Mouse (Mus musculus): ENCODE data around the gene Dhx8. TPM values are rescaled to one million over a fixed set of nuclear protein-coding genes. Genes with fewer than 3 reads are reported as not detected.
A peak's percentile ranks its signal among the peaks of the same experiment; 100 is the strongest.

The Dhx8 gene
- polyA plus RNA-seq, 1 experiment from 2014 or later, result 32.1 TPM

- H3K4me2 ChIP-seq (ENCODE audit: low read depth, low read length), result 0 out of 2 replicates have a peak overlapping the region, but pooled peaks have one; percentile 13
- 47% methylated on average over 8 of the region's 8 CpGs for WGBS
- no peak overlapping the region for H3K9ac ChIP-seq (ENCODE audit: low read length)
- H3K36me3 ChIP-seq (ENCODE audit: control insufficient read depth, insufficient read depth, low read length), result no peaks in the 10 kb centered on the region
- H3K27me3 ChIP-seq (ENCODE audit: control insufficient read depth, insufficient read depth, low read depth, low read length), result no peaks in the 10 kb centered on the region; the same call in 1 of the 2 replicates
- peak; percentile 79; the same call in 1 of the 2 replicates for ATAC-seq (ENCODE audit: low read depth)
- H3K4me1 ChIP-seq (replicated peaks; ENCODE audit: control insufficient read depth, insufficient read depth, low read length), result peaks cover 6% of the 10 kb centered on the region; the same call in 1 of the 2 replicates
- H3K27ac ChIP-seq (ENCODE audit: low read length), result no peak overlapping the region
- H3K4me3 ChIP-seq (ENCODE audit: low read length), result no peak overlapping the region
- no peaks in the 10 kb centered on the region for H3K9me3 ChIP-seq (ENCODE audit: control insufficient read depth, low read length)
These were observed 72.5 kb downstream of the Dhx8 start for GRCm38 (mm10) chr11:101805113-101805704.

GRCm38 (mm10) chr11:101806741-101807140, 74.0 kb downstream of the Dhx8 start:
- Histone ChIP-seq H3K36me3 (ENCODE audit: control insufficient read depth, insufficient read depth, low read length) (no peaks in the 10 kb centered on the region), H3K4me1 (replicated peaks; ENCODE audit: control insufficient read depth, insufficient read depth, low read length) (peaks cover 6% of the 10 kb centered on the region; the same call in 1 of the 2 replicates), H3K9ac (ENCODE audit: low read length) (no peak overlapping the region), H3K27me3 (ENCODE audit: control insufficient read depth, insufficient read depth, low read depth, low read length) (no peaks in the 10 kb centered on the region; the same call in 1 of the 2 replicates), H3K9me3 (ENCODE audit: control insufficient read depth, low read length) (no peaks in the 10 kb centered on the region), H3K27ac (ENCODE audit: low read length) (no peak overlapping the region), H3K4me2 (ENCODE audit: low read depth, low read length) (no peak overlapping the region), H3K4me3 (ENCODE audit: low read length) (no peak overlapping the region)
- WGBS, result 42% methylated on average over 12 of the region's 12 CpGs
- ATAC-seq (ENCODE audit: low read depth), result no peak

- no peaks in the 10 kb centered on the region for H3K9me3 ChIP-seq (ENCODE audit: control insufficient read depth, low read length)
- no peak for ATAC-seq (ENCODE audit: low read depth)
- H3K36me3 ChIP-seq (ENCODE audit: control insufficient read depth, insufficient read depth, low read length), result no peaks in the 10 kb centered on the region
- H3K27ac ChIP-seq (ENCODE audit: low read length), result no peak overlapping the region
- no peak overlapping the region for H3K4me2 ChIP-seq (ENCODE audit: low read depth, low read length)
- H3K9ac ChIP-seq (ENCODE audit: low read length), result no peak overlapping the region
- WGBS, result 85% methylated on average over 10 of the region's 10 CpGs
- H3K27me3 ChIP-seq (ENCODE audit: control insufficient read depth, insufficient read depth, low read depth, low read length), result no peaks in the 10 kb centered on the region; the same call in 1 of the 2 replicates
- peaks cover 6% of the 10 kb centered on the region; the same call in 1 of the 2 replicates for H3K4me1 ChIP-seq (replicated peaks; ENCODE audit: control insufficient read depth, insufficient read depth, low read length)
- H3K4me3 ChIP-seq (ENCODE audit: low read length), result no peak overlapping the region
These were observed 74.5 kb downstream of the Dhx8 start for GRCm38 (mm10) chr11:101807266-101807665.

GRCm38 (mm10) chr11:101809060-101809828, 76.5 kb downstream of the Dhx8 start:
- Histone ChIP-seq H3K4me2 (ENCODE audit: low read depth, low read length) (no peak overlapping the region), H3K4me3 (ENCODE audit: low read length) (no peak overlapping the region), H3K4me1 (replicated peaks; ENCODE audit: control insufficient read depth, insufficient read depth, low read length) (peaks cover 6% of the 10 kb centered on the region; the same call in 1 of the 2 replicates), H3K27ac (ENCODE audit: low read length) (no peak overlapping the region), H3K9me3 (ENCODE audit: control insufficient read depth, low read length) (no peaks in the 10 kb centered on the region), H3K27me3 (ENCODE audit: control insufficient read depth, insufficient read depth, low read depth, low read length) (no peaks in the 10 kb centered on the region; the same call in 1 of the 2 replicates), H3K9ac (ENCODE audit: low read length) (no peak overlapping the region), H3K36me3 (ENCODE audit: control insufficient read depth, insufficient read depth, low read length) (no peaks in the 10 kb centered on the region)
- ATAC-seq (ENCODE audit: low read depth), result no peak
- 38% methylated on average over 15 of the region's 15 CpGs for WGBS

- H3K27ac ChIP-seq (ENCODE audit: low read length), result no peak overlapping the region
- no peak overlapping the region for H3K9ac ChIP-seq (ENCODE audit: low read length)
- no peaks in the 10 kb centered on the region for H3K36me3 ChIP-seq (ENCODE audit: control insufficient read depth, insufficient read depth, low read length)
- peaks cover 15% of the 10 kb centered on the region for H3K4me1 ChIP-seq (replicated peaks; ENCODE audit: control insufficient read depth, insufficient read depth, low read length)
- under 1% methylated on average over 7 of the region's 7 CpGs for WGBS
- H3K27me3 ChIP-seq (ENCODE audit: control insufficient read depth, insufficient read depth, low read depth, low read length), result no peaks in the 10 kb centered on the region; the same call in 1 of the 2 replicates
- H3K4me3 ChIP-seq (ENCODE audit: low read length), result no peak overlapping the region
- ATAC-seq (ENCODE audit: low read depth), result peak; percentile 20; the same call in 1 of the 2 replicates
- H3K4me2 ChIP-seq (ENCODE audit: low read depth, low read length), result no peak overlapping the region
- H3K9me3 ChIP-seq (ENCODE audit: control insufficient read depth, low read length), result no peaks in the 10 kb centered on the region
These were observed 80.5 kb downstream of the Dhx8 start for GRCm38 (mm10) chr11:101813259-101813658.

- Histone ChIP-seq H3K4me2 (ENCODE audit: low read depth, low read length) (peak overlapping the region; percentile 52), H3K9me3 (ENCODE audit: control insufficient read depth, low read length) (no peaks in the 10 kb centered on the region), H3K4me1 (replicated peaks; ENCODE audit: control insufficient read depth, insufficient read depth, low read length) (peaks cover 15% of the 10 kb centered on the region), H3K4me3 (ENCODE audit: low read length) (0 out of 2 replicates have a peak overlapping the region, but pooled peaks have one; percentile 21), H3K36me3 (ENCODE audit: control insufficient read depth, insufficient read depth, low read length) (no peaks in the 10 kb centered on the region), H3K9ac (ENCODE audit: low read length) (peak overlapping the region; percentile 53; the same call in 1 of the 2 replicates), H3K27ac (ENCODE audit: low read length) (no peak overlapping the region), H3K27me3 (ENCODE audit: control insufficient read depth, insufficient read depth, low read depth, low read length) (no peaks in the 10 kb centered on the region; the same call in 1 of the 2 replicates)
- peak; percentile 73 for ATAC-seq (ENCODE audit: low read depth)
- WGBS, result 22% methylated on average over 23 of the region's 23 CpGs
These were observed 81.8 kb downstream of the Dhx8 start for GRCm38 (mm10) chr11:101814375-101815102.

GRCm38 (mm10) chr11:101815103-101816085, 82.7 kb downstream of the Dhx8 start:
- H3K4me3 ChIP-seq (ENCODE audit: low read length), result no peak overlapping the region
- no peak overlapping the region for H3K27ac ChIP-seq (ENCODE audit: low read length)
- H3K9me3 ChIP-seq (ENCODE audit: control insufficient read depth, low read length), result peaks cover 4% of the 10 kb centered on the region
- H3K4me1 ChIP-seq (replicated peaks; ENCODE audit: control insufficient read depth, insufficient read depth, low read length), result peaks cover 15% of the 10 kb centered on the region
- H3K27me3 ChIP-seq (ENCODE audit: control insufficient read depth, insufficient read depth, low read depth, low read length), result no peaks in the 10 kb centered on the region; the same call in 1 of the 2 replicates
- ATAC-seq (ENCODE audit: low read depth), result 0 out of 2 replicates have a peak, but pooled peaks have one; percentile 24
- H3K36me3 ChIP-seq (ENCODE audit: control insufficient read depth, insufficient read depth, low read length), result no peaks in the 10 kb centered on the region
- no peak overlapping the region for H3K9ac ChIP-seq (ENCODE audit: low read length)
- 20% methylated on average over 22 of the region's 22 CpGs for WGBS
- peak overlapping the region; percentile 52; the same call in 1 of the 2 replicates for H3K4me2 ChIP-seq (ENCODE audit: low read depth, low read length)

All from lung, embryonic 16.5 days (tissue).